Mouse (Mus musculus) liver, adult 2 months (tissue): ENCODE measurements around the gene Ntf5. TPM values are rescaled to one million over a fixed set of nuclear protein-coding genes. Genes with fewer than 3 reads are reported as not detected.

Source experiments
- DNase-seq: peaks from one replicate; pipeline ENCODE4 v3.0.0-alpha.2; 2011; ENCODE audit warnings: low read depth, low spot score; ENCODE audit errors: extremely low read depth
- H3K27ac ChIP-seq: fragments of 200-500 bp; replicated peaks from 2 replicates; pipeline ENCODE4 v1.5.1; 2012; ENCODE audit warnings: low read depth, mild to moderate bottlenecking, control low read depth, inconsistent platforms, low read length; ENCODE audit not compliant: insufficient read depth
- H3K27me3 ChIP-seq: fragments of 200-500 bp; 2 replicates; pipeline ENCODE4 v1.6.1; 2012; ENCODE audit warnings: mild to moderate bottlenecking, moderate library complexity, low read length, inconsistent platforms; ENCODE audit not compliant: control insufficient read depth, insufficient read depth
- H3K36me3 ChIP-seq: fragments of 200-500 bp; 2 replicates; pipeline ENCODE4 v1.6.1; 2012; ENCODE audit warnings: low read length, inconsistent platforms; ENCODE audit not compliant: control insufficient read depth, insufficient read depth
- H3K4me1 ChIP-seq: fragments of 200-500 bp; 2 replicates; pipeline ENCODE4 v1.6.1; 2011; ENCODE audit warnings: low read length; ENCODE audit not compliant: control insufficient read depth, insufficient read depth
- H3K4me3 ChIP-seq: fragments of 200-500 bp; 2 replicates; pipeline ENCODE4 v1.5.1; 2011; ENCODE audit warnings: low read depth, mild to moderate bottlenecking, control low read depth, low read length, moderate library complexity; ENCODE audit not compliant: insufficient read depth
- H3K79me2 ChIP-seq: fragments of 200-500 bp; 2 replicates; pipeline ENCODE4 v1.6.1; 2012; ENCODE audit warnings: inconsistent platforms, mild to moderate bottlenecking, low read length, moderate library complexity; ENCODE audit not compliant: control insufficient read depth, insufficient read depth
- H3K9ac ChIP-seq: fragments of 200-500 bp; 2 replicates; pipeline ENCODE4 v1.6.1; 2012; ENCODE audit warnings: low read depth, mild to moderate bottlenecking, control low read depth, inconsistent platforms, low read length
- CTCF ChIP-seq: fragments of 200-500 bp; IDR thresholded peaks from 2 replicates; pipeline ENCODE4 v1.5.1; 2011; ENCODE audit warnings: low read depth, low read length, control low read depth
- POLR2A ChIP-seq: fragments of 200-500 bp; IDR thresholded peaks from 2 replicates; pipeline ENCODE4 v1.6.1; 2011; ENCODE audit warnings: low read length, control low read depth; ENCODE audit not compliant: insufficient read depth; ENCODE audit errors: extremely low read depth
- WGBS: fragments of 180-500 bp; shearing (Covaris S2); methylation state at CpG from one replicate; pipeline ENCODE4 v1.1.7; 2018; 5-methylcytosine and 5-hydroxymethylcytosine counted together
- polyA plus RNA-seq: library from polyadenylated mRNA; depleted of rRNA; stranded (reverse); fragments of >200 nt; gene quantifications from 2 replicates; pipeline ENCODE4 v1.2.3, GENCODE M21; 2012
- total RNA-seq: library from RNA; depleted of rRNA; stranded (reverse); fragments of >200 nt; gene quantifications from 2 replicates; pipeline ENCODE4 v1.2.3, GENCODE M21; 2014

The Ntf5 gene
- total and polyA plus RNA-seq, 2 experiments = not detected

DNA sequence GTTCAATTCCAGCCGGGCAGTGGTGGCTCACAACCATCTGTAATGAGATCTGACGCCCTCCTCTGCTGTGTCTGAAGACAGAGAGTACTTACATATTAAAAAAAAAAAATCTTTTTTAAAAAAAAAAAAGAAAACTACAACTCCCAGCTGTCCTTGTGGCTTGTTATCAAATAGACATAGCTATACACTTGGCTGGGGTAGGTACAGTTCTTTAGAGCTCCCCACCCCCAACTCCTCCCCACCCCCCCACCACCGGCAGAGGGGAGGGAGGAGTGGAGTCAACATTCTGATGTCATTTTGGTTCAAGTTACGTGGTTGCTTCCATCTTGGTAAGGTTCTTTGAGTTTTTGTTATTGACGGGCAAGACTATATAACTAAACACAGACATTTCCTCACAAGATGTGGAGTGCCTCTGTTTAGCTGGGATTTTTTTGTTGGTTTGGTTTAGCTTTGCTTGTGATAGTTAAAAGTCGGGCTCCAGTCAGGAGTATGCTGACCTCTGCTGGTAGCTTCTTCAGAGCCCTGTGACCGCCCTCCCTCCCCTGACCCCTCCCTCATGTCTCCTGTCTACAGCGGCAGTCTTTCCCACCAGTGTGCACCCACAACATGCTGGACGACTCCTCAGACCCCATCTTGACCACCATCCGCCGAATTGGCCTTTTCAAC is 34.0 kb downstream of the Ntf5 start:
- TF ChIP-seq POLR2A = no peak
- peak; percentile 70 for TF ChIP-seq CTCF
- Histone ChIP-seq H3K79me2 (no peaks in the 10 kb centered on the region), H3K36me3 (no peaks in the 10 kb centered on the region; the same call in 1 of the 2 replicates), H3K9ac (no peak overlapping the region), H3K27me3 (no peaks in the 10 kb centered on the region), H3K27ac (no peak overlapping the region), H3K4me1 (no peaks in the 10 kb centered on the region), H3K4me3 (no peak overlapping the region)
- DNase-seq = no peak
- WGBS = 39% methylated on average over 11 of the region's 11 CpGs

DNA sequence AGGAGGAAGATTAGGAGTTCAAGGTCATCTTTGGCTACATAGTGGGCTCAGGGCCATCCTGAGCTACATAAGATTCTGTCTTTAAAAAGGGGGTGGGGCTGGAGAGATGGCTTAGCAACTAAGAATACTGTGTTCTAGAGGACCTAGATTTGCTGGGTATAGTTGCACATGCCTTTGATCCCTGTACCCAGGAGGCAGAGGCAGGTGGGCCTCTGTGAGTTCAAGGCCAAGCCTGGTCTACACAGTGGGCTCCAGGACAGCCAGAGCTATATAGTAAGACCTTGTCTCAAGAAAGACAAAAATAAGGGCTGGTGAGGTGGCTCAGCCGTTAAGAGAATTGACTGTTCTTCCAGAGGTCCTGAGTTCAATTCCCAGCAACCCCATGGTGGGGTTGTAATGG is 36.5 kb downstream of the Ntf5 start:
- no peaks in the 10 kb centered on the region for H3K79me2 ChIP-seq
- H3K9ac ChIP-seq = no peak overlapping the region
- 88% methylated on average over 1 of the region's 1 CpGs for WGBS
- no peaks in the 10 kb centered on the region; the same call in 1 of the 2 replicates for H3K36me3 ChIP-seq
- no peaks in the 10 kb centered on the region for H3K4me1 ChIP-seq
- TF ChIP-seq CTCF = no peak
- TF ChIP-seq POLR2A = no peak
- no peak for DNase-seq
- H3K27me3 ChIP-seq = no peaks in the 10 kb centered on the region
- H3K4me3 ChIP-seq = no peak overlapping the region
- H3K27ac ChIP-seq = no peak overlapping the region

DNA sequence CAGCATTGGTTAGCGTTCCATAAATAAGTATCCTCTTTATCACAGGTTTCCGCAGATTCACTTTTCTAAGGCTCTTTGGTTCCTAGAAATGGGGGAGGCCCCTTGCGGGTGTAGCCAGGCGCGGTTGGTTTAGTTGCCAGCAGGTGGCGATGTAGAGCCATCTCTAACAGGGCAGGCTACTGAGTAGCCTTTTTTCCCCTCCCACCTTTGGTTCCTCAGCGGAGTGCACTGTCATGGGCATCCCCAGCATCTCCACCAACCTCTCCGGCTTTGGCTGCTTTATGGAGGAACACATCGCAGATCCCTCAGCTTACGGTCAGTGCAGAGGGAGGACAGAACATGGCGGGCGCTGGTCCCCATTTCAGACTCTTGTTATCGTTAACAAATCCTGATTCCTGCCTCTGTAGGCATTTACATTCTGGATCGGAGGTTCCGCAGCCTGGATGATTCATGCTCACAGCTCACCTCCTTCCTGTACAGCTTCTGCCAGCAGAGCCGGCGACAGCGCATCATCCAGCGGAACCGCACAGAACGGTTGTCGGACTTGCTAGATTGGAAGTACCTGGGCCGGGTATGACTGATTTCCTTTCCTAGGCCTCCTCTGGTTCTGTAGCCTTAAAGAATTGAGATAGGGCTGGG is 38.0 kb downstream of the Ntf5 start:
- no peak for TF ChIP-seq POLR2A
- TF ChIP-seq CTCF = peak; percentile 91
- no peak overlapping the region for H3K27ac ChIP-seq
- no peak overlapping the region for H3K4me3 ChIP-seq
- no peak overlapping the region for H3K9ac ChIP-seq
- no peaks in the 10 kb centered on the region for H3K79me2 ChIP-seq
- WGBS = 59% methylated on average over 23 of the region's 23 CpGs
- H3K36me3 ChIP-seq = no peaks in the 10 kb centered on the region
- peak; percentile 36 for DNase-seq
- no peaks in the 10 kb centered on the region for H3K27me3 ChIP-seq
- peaks cover 5% of the 10 kb centered on the region; the same call in 1 of the 2 replicates for H3K4me1 ChIP-seq

DNA sequence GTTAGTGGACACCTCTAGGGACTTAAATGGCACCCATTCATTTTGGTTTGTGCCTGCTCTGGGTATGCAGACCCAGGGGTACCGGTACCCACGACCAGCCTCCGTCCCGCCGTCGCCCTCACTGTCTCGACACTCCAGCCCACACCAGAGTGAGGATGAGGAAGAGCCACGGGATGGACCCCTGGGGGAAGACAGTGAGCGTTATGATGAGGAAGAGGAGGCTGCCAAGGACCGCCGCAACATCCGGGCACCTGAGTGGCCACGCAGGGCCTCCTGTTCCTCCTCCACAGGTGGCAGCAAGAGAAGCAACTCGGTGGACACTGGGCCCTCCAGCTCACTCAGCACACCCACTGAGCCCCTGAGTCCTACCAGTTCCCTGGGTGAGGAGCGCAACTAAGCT is 41.5 kb downstream of the Ntf5 start:
- H3K79me2 ChIP-seq = peaks cover 7% of the 10 kb centered on the region
- no peak for DNase-seq
- no peak overlapping the region for H3K27ac ChIP-seq
- no peaks in the 10 kb centered on the region for H3K27me3 ChIP-seq
- peaks cover 7% of the 10 kb centered on the region; the same call in 1 of the 2 replicates for H3K4me1 ChIP-seq
- no peak overlapping the region for H3K4me3 ChIP-seq
- H3K36me3 ChIP-seq = peaks cover 13% of the 10 kb centered on the region
- TF ChIP-seq POLR2A = no peak
- TF ChIP-seq CTCF = no peak
- WGBS = 92% methylated on average over 15 of the region's 15 CpGs
- no peak overlapping the region for H3K9ac ChIP-seq

DNA sequence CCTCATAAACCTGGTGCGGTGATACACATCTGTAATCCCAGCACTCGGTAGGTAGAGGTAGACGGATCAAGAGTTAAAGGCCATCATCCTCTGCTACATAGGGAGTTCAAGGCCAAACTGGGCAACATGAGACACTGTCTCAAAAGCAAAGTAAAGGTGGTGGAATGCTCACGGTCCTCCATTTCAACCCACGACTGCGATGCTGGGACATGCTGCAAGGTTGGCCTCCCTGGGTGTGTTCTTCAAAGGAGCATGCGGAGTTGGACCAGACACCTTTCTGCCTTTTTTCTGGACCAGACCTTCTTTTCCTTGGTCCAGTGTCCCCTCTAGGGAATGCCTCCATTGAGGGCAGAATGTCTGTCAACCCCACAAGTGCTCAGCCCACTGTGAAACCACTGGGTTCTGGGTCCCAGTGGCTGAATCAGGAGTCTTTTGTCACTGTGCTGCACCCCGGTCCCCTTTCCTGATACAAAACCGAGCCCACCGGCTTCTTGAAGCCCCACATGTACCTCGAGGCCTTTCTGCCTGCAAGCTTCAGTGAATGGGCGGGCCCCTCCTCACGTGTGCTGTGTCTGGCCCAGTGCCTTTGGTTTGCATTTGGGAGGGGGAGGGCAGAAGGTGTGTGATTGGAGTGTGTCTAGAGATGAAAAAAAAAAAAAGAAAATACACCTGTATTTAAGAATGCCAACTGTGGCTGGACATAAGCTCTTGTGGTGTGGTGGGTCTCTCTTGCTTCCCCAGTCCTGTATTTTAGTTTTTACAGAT is 42.6 kb downstream of the Ntf5 start:
- 58% methylated on average over 13 of the region's 13 CpGs for WGBS
- TF ChIP-seq CTCF (no peak), POLR2A (peak; percentile 15; the same call in 1 of the 2 replicates)
- DNase-seq = peak; percentile 47
- Histone ChIP-seq H3K4me3 (no peak overlapping the region), H3K9ac (peak overlapping the region; percentile 33), H3K4me1 (peaks cover 10% of the 10 kb centered on the region; the same call in 1 of the 2 replicates), H3K27ac (peak overlapping the region; percentile 84), H3K36me3 (peaks cover 13% of the 10 kb centered on the region), H3K79me2 (peaks cover 7% of the 10 kb centered on the region), H3K27me3 (no peaks in the 10 kb centered on the region)
